Mouse (Mus musculus): Measurements from ENCODE around the gene Stpg3. TPM values are rescaled to one million over a fixed set of nuclear protein-coding genes. Genes with fewer than 3 reads are reported as not detected.

Gene Stpg3
- polyA plus RNA-seq, 1 experiment from 2014 or later, result not detected

- DNase-seq (ENCODE audit: low spot score), result no peak
Observed at GRCm38 (mm10) chr2:25210686-25211085, 3.8 kb downstream of the Stpg3 start.

GRCm38 (mm10) chr2:25207593-25207992 is 6.8 kb downstream of the Stpg3 start:
- DNase-seq (ENCODE audit: low spot score), result no peak

- no peak for DNase-seq (ENCODE audit: low spot score)
Observed at GRCm38 (mm10) chr2:25203631-25204214, 10.7 kb downstream of the Stpg3 start.

- DNase-seq (ENCODE audit: low spot score), result no peak
Observed at GRCm38 (mm10) chr2:25200631-25201030, 13.8 kb downstream of the Stpg3 start.

- DNase-seq (ENCODE audit: low spot score), result no peak
Observed at GRCm38 (mm10) chr2:25197946-25198345, 16.5 kb downstream of the Stpg3 start.

GRCm38 (mm10) chr2:25197191-25197590 is 17.2 kb downstream of the Stpg3 start:
- DNase-seq (ENCODE audit: low spot score), result no peak

- DNase-seq (ENCODE audit: low spot score), result peak; percentile 89
Observed at GRCm38 (mm10) chr2:25196172-25196954, 18.1 kb downstream of the Stpg3 start, which contains the start of gene Tor4a. TSS of gene Tor4a (minus strand) at chr2:25196886.

GRCm38 (mm10) chr2:25195211-25196156 is 19.0 kb downstream of the Stpg3 start:
- DNase-seq (ENCODE audit: low spot score), result peak; percentile 68

- DNase-seq (ENCODE audit: low spot score), result peak; percentile 58
Observed at GRCm38 (mm10) chr2:25194486-25195171, 19.8 kb downstream of the Stpg3 start.

GRCm38 (mm10) chr2:25194006-25194405 is 20.4 kb downstream of the Stpg3 start:
- DNase-seq (ENCODE audit: low spot score), result no peak

- peak; percentile 90 for DNase-seq (ENCODE audit: low spot score)
Observed at GRCm38 (mm10) chr2:25193330-25193770, 21.1 kb downstream of the Stpg3 start.

GRCm38 (mm10) chr2:25187841-25188240 is 26.6 kb downstream of the Stpg3 start:
- no peak for DNase-seq (ENCODE audit: low spot score)

GRCm38 (mm10) chr2:25186575-25186930 is 27.9 kb downstream of the Stpg3 start:
- no peak for DNase-seq (ENCODE audit: low spot score)

GRCm38 (mm10) chr2:25185625-25186574 is 28.5 kb downstream of the Stpg3 start:
- DNase-seq (ENCODE audit: low spot score), result peak; percentile 57

GRCm38 (mm10) chr2:25184496-25184895 is 29.9 kb downstream of the Stpg3 start:
- no peak for DNase-seq (ENCODE audit: low spot score)

- peak; percentile 49 for DNase-seq (ENCODE audit: low spot score)
Observed at GRCm38 (mm10) chr2:25183336-25183735, 31.1 kb downstream of the Stpg3 start.

- no peak for DNase-seq (ENCODE audit: low spot score)
Observed at GRCm38 (mm10) chr2:25182664-25183063, 31.8 kb downstream of the Stpg3 start.

GRCm38 (mm10) chr2:25181891-25182397 is 32.5 kb downstream of the Stpg3 start:
- DNase-seq (ENCODE audit: low spot score), result no peak
